In genomic region chr2:26090876-26091770, GRCm38 (mm10) we compare ENCODE assay signal across 8 mouse cellular contexts. TPM values are rescaled to one million over a fixed set of nuclear protein-coding genes. Genes with fewer than 3 reads are reported as not detected.
DNase-seq lines count a peak whose midpoint lies in the region; ATAC-seq lines count a peak whose summit lies in the region.

No protein-coding gene starts in this region.

- no peaks in the 10 kb centered on the region for H3K9me3 ChIP-seq in limb, embryonic 15.5 days
- no peaks in the 10 kb centered on the region for H3K9me3 ChIP-seq in neural tube, embryonic 13.5 days

- peaks cover 25% of the 10 kb centered on the region for H3K4me1 ChIP-seq in limb, embryonic 15.5 days
- peaks cover 70% of the 10 kb centered on the region for H3K4me1 ChIP-seq in neural tube, embryonic 13.5 days (replicated peaks)

- peak overlapping the region; percentile 90 for H3K27ac ChIP-seq in limb, embryonic 15.5 days
- H3K27ac ChIP-seq in neural tube, embryonic 13.5 days (replicated peaks) = peak overlapping the region; percentile 96

- peak overlapping the region; percentile 58 for H3K9ac ChIP-seq in limb, embryonic 15.5 days
- peak overlapping the region; percentile 86 for H3K9ac ChIP-seq in neural tube, embryonic 13.5 days

- intact Hi-C loops in heart, postnatal 14 days (cut with DNase I) = no loop called here

- no peak for ATAC-seq in limb, embryonic 15.5 days (ENCODE audit: insufficient number of reproducible peaks, low FRiP score, low TSS enrichment, low read depth)
- ATAC-seq in neural tube, embryonic 13.5 days (ENCODE audit: low read depth) = peak; percentile 52

- H3K4me2 ChIP-seq in limb, embryonic 15.5 days = peak overlapping the region; percentile 97
- peak overlapping the region; percentile 94 for H3K4me2 ChIP-seq in neural tube, embryonic 13.5 days

- H3K27me3 ChIP-seq in limb, embryonic 15.5 days = 0 out of 2 replicates have a peak, but pooled peaks cover 4% of the 10 kb centered on the region
- H3K27me3 ChIP-seq in neural tube, embryonic 13.5 days = peaks cover 6% of the 10 kb centered on the region; the same call in 1 of the 2 replicates

- H3K4me3 ChIP-seq in limb, embryonic 15.5 days = peak overlapping the region; percentile 56
- H3K4me3 ChIP-seq in neural tube, embryonic 13.5 days = peak overlapping the region; percentile 77

- H3K36me3 ChIP-seq in limb, embryonic 15.5 days = peaks cover 10% of the 10 kb centered on the region; the same call in 1 of the 2 replicates
- H3K36me3 ChIP-seq in neural tube, embryonic 13.5 days = no peaks in the 10 kb centered on the region; the same call in 1 of the 2 replicates

- WGBS in limb, embryonic 15.5 days = 1% methylated on average over 38 of the region's 39 CpGs
- WGBS in neural tube, embryonic 13.5 days = under 1% methylated on average over 39 of the region's 39 CpGs

- peak; percentile 21 for DNase-seq in adrenal gland, postnatal 14 days
- DNase-seq in adrenal gland, adult 18-20 months (ENCODE audit: low spot score in 2 of 2) = no peak
- DNase-seq in 3134 (ENCODE audit: extremely low read depth, insufficient read length, low spot score) = peak; percentile 68
- DNase-seq in embryo, embryonic 10 days (ENCODE audit: low spot score) = peak; percentile 71
- peak; percentile 17 to 21 for DNase-seq in heart, postnatal 14 days
- no peak for DNase-seq in T-cell, adult 2 months (ENCODE audit: low spot score)

RNA-seq across cellular contexts. Expression of gene Nacc2, which starts 31.9 kb away (rescaled TPM):
- total RNA-seq in adrenal gland, postnatal 14 days (2021) = 25.9 and 30.5 TPM in 2 replicates
- total RNA-seq in adrenal gland, adult 18-20 months (2021) = 10 to 100 TPM; 41.4 to 44.0 TPM
- 10 to 100 TPM; 16.3 to 19.1 TPM for total RNA-seq in heart, postnatal 14 days (2021)
- 5.5 TPM in 2 replicates for polyA plus RNA-seq in limb, embryonic 15.5 days (2015; fragmentation: Nextera tagmentation; extraction: Ambion mirVana)
- polyA plus RNA-seq in neural tube, embryonic 13.5 days (2015; fragmentation: Nextera tagmentation; extraction: Ambion mirVana) = 18.0 and 19.2 TPM in 2 replicates

Comparison
In these comparisons a context has a peak if more than half of its experiments do, and no peak if none do; other contexts are left out.
1. DNase-seq: peak in adrenal gland, postnatal 14 days (single experiment), 3134 (single experiment), embryo, embryonic 10 days (single experiment) and heart, postnatal 14 days (2 of 2); none in adrenal gland, adult 18-20 months (0 of 2) and T-cell, adult 2 months (single experiment).